Mouse (Mus musculus) T-helper 1 cell (primary cell): ENCODE data around the gene Cdh23.

ENCODE experiments used
- in situ Hi-C: fragments of 300-600 bp; cut with MboI, MseI; formaldehyde crosslinking; loops from one replicate; pipeline ENCODE4 v1.15.1; 2025; ENCODE audit warnings: high pct_unique_total_duplicates

Gene Cdh23

GRCm38 (mm10) chr10:60407831-60408230, 288.5 kb downstream of the Cdh23 start:
- in situ Hi-C loops, result no loop called here

- in situ Hi-C loops, result no loop called here
Measured at GRCm38 (mm10) chr10:60405460-60406177, 290.7 kb downstream of the Cdh23 start.

GRCm38 (mm10) chr10:60400507-60401295, 295.6 kb downstream of the Cdh23 start:
- in situ Hi-C loops, result no loop called here

- in situ Hi-C loops, result no loop called here
Measured at GRCm38 (mm10) chr10:60399449-60399848, 296.8 kb downstream of the Cdh23 start, which contains the start of gene Gm17455. Gene Gm17455 (plus strand): TSS chr10:60399726.

GRCm38 (mm10) chr10:60398051-60398814, 298.1 kb downstream of the Cdh23 start:
- in situ Hi-C loops, result no loop called here

GRCm38 (mm10) chr10:60395605-60396004, 300.7 kb downstream of the Cdh23 start:
- in situ Hi-C loops, result no loop called here

- in situ Hi-C loops, result no loop called here
Measured at GRCm38 (mm10) chr10:60394936-60395335, 301.4 kb downstream of the Cdh23 start.

- in situ Hi-C loops, result no loop called here
Measured at GRCm38 (mm10) chr10:60391661-60392060, 304.6 kb downstream of the Cdh23 start.

- in situ Hi-C loops, result no loop called here
Measured at GRCm38 (mm10) chr10:60390904-60391420, 305.3 kb downstream of the Cdh23 start.

- in situ Hi-C loops, result no loop called here
Measured at GRCm38 (mm10) chr10:60390177-60390903, 305.9 kb downstream of the Cdh23 start.

- in situ Hi-C loops, result no loop called here
Measured at GRCm38 (mm10) chr10:60389447-60389865, 306.8 kb downstream of the Cdh23 start.

GRCm38 (mm10) chr10:60388332-60388731, 308.0 kb downstream of the Cdh23 start:
- in situ Hi-C loops, result no loop called here

GRCm38 (mm10) chr10:60381142-60381925, 315.0 kb downstream of the Cdh23 start:
- in situ Hi-C loops, result loop anchor here (5.0 kb wide), 1 partner anchor 34 kb away; the partner anchor contains the start of gene Vsir

- in situ Hi-C loops, result loop anchor here (5.0 kb wide), 1 partner anchor 33 kb away; the partner anchor contains the start of gene Vsir
Measured at GRCm38 (mm10) chr10:60380229-60380628, 316.1 kb downstream of the Cdh23 start.

GRCm38 (mm10) chr10:60379419-60379957, 316.8 kb downstream of the Cdh23 start:
- in situ Hi-C loops, result no loop called here

- in situ Hi-C loops, result no loop called here
Measured at GRCm38 (mm10) chr10:60376704-60377103, 319.6 kb downstream of the Cdh23 start.

GRCm38 (mm10) chr10:60373937-60374578, 322.2 kb downstream of the Cdh23 start:
- in situ Hi-C loops, result no loop called here

- in situ Hi-C loops, result no loop called here
Measured at GRCm38 (mm10) chr10:60373543-60373936, 322.8 kb downstream of the Cdh23 start.
